Mouse (Mus musculus): ENCODE measurements around the gene Hist1h4b. TPM values are rescaled to one million over a fixed set of nuclear protein-coding genes. Genes with fewer than 3 reads are reported as not detected.
"Not testable (repeated sequence)": the region's sequence is repeated elsewhere in the genome, so short reads cannot be mapped to it uniquely, and the experiment has no call there.

The Hist1h4b gene
- total RNA-seq, 4 experiments from 2014 or later = 47.4 to 67.0 (median 59.9) TPM

GRCm38 (mm10) chr13:23739922-23740252 is 16.9 kb upstream of the Hist1h4b start:
- DNase-seq (ENCODE audit: low spot score in 2 of 2) = no peak

- no peak for DNase-seq (ENCODE audit: low spot score in 2 of 2)
These were observed 16.5 kb upstream of the Hist1h4b start for GRCm38 (mm10) chr13:23740256-23740840.

- DNase-seq (ENCODE audit: low spot score in 2 of 2) = no peak
These were observed 15.9 kb upstream of the Hist1h4b start for GRCm38 (mm10) chr13:23740910-23741309.

- no peak for DNase-seq (ENCODE audit: low spot score in 2 of 2)
These were observed 14.8 kb upstream of the Hist1h4b start for GRCm38 (mm10) chr13:23742007-23742406.

GRCm38 (mm10) chr13:23743215-23743614 is 13.6 kb upstream of the Hist1h4b start:
- DNase-seq (ENCODE audit: low spot score in 2 of 2) = no peak

- DNase-seq (ENCODE audit: low spot score in 2 of 2) = no peak
These were observed 12.8 kb upstream of the Hist1h4b start for GRCm38 (mm10) chr13:23743963-23744362.

GRCm38 (mm10) chr13:23744421-23745380 is 12.1 kb upstream of the Hist1h4b start:
- no peak for DNase-seq (ENCODE audit: low spot score in 2 of 2)

GRCm38 (mm10) chr13:23745381-23746161 is 11.2 kb upstream of the Hist1h4b start, which contains the start of gene Hist1h3c:
Hist1h3c (minus strand) TSS chr13:23745602.
- DNase-seq (ENCODE audit: low spot score in 2 of 2) = peak; percentile 77 to 83

- DNase-seq (ENCODE audit: low spot score in 2 of 2) = peak; percentile 66 to 80
These were observed 10.4 kb upstream of the Hist1h4b start, which contains the start of gene Hist1h2bb for GRCm38 (mm10) chr13:23746201-23747080. Hist1h2bb (plus strand) TSS chr13:23746734.

GRCm38 (mm10) chr13:23747081-23747891 is 9.5 kb upstream of the Hist1h4b start:
- no peak for DNase-seq (ENCODE audit: low spot score in 2 of 2)

- no peak for DNase-seq (ENCODE audit: low spot score in 2 of 2)
These were observed 8.9 kb upstream of the Hist1h4b start for GRCm38 (mm10) chr13:23747892-23748288.

GRCm38 (mm10) chr13:23749563-23750121 is 7.2 kb upstream of the Hist1h4b start:
- DNase-seq (ENCODE audit: low spot score in 2 of 2) = no peak

GRCm38 (mm10) chr13:23750839-23751477 is 5.9 kb upstream of the Hist1h4b start, which contains the start of gene Hist1h2ab:
Hist1h2ab (plus strand) TSS chr13:23751126.
- not testable (repeated sequence) for DNase-seq (ENCODE audit: low spot score in 2 of 2)

- no peak for DNase-seq (ENCODE audit: low spot score in 2 of 2)
These were observed 5.3 kb upstream of the Hist1h4b start for GRCm38 (mm10) chr13:23751478-23751956.

GRCm38 (mm10) chr13:23752067-23752741 is 4.6 kb upstream of the Hist1h4b start, which contains the start of gene Hist1h3b:
Hist1h3b (plus strand) TSS chr13:23752267.
- DNase-seq (ENCODE audit: low spot score in 2 of 2) = peak; percentile 87 to 94

- no peak for DNase-seq (ENCODE audit: low spot score in 2 of 2)
These were observed 4.1 kb upstream of the Hist1h4b start for GRCm38 (mm10) chr13:23752742-23753172.

- no peak for DNase-seq (ENCODE audit: low spot score in 2 of 2)
These were observed 3.3 kb upstream of the Hist1h4b start for GRCm38 (mm10) chr13:23753314-23754078.
